Mouse (Mus musculus): ENCODE measurements at regions not wholly inside any gene's neighbourhood (a gene's known extent, or its start where the extent isn't known, plus 50 kb on each side); places are given as distances from the start of the nearest gene placed in this dataset.

DNA sequence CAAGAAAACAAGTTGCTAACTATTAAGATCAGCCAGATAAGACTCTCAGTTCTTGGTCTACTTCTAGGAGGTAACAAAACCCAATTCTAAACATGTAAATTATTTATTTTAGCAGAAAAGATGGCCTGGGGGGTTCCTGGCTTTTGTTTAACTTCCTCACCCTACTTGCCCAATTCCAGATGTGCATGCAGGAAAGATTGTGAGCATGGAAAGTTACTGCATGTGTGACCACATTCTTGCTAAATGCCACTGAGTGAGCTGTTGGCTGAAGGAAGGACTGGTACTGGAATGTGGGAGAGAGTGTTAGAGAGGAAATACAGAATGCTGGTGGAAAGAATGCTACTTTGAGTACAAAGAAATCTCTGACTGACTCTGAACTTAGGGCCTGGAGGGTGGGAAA lies 72.1 kb upstream of the Vgll3 start:
- no peaks in the 10 kb centered on the region for H3K36me3 ChIP-seq (ENCODE audit: control insufficient read depth, insufficient read depth, low read length, poor library complexity, severe bottlenecking)
- no peak overlapping the region for H3K4me3 ChIP-seq (ENCODE audit: low read depth, low read length)
- no peak overlapping the region for H3K27ac ChIP-seq (ENCODE audit: insufficient read depth, low read length)
- 0 out of 2 replicates have a peak, but pooled peaks cover 3% of the 10 kb centered on the region for H3K9me3 ChIP-seq (replicated peaks; ENCODE audit: control insufficient read depth, insufficient read depth, low read length, poor library complexity, severe bottlenecking)
- no peaks in the 10 kb centered on the region for H3K27me3 ChIP-seq (ENCODE audit: control insufficient read depth, insufficient read depth, low read length, poor library complexity, severe bottlenecking)
- no peak overlapping the region for H3K9ac ChIP-seq (ENCODE audit: low read depth, poor library complexity, severe bottlenecking)
- H3K4me1 ChIP-seq (ENCODE audit: control insufficient read depth, insufficient read depth, low read length): no peaks in the 10 kb centered on the region
- TF ChIP-seq POLR2A (IDR thresholded peaks at IDR 0.05; ENCODE audit: insufficient read depth, low read length) (no peak), EP300 (IDR thresholded peaks at IDR 0.05; ENCODE audit: insufficient read depth, low read depth, low read length) (no peak), CTCF (IDR thresholded peaks at IDR 0.05; ENCODE audit: low read depth, low read length) (no peak)

DNA sequence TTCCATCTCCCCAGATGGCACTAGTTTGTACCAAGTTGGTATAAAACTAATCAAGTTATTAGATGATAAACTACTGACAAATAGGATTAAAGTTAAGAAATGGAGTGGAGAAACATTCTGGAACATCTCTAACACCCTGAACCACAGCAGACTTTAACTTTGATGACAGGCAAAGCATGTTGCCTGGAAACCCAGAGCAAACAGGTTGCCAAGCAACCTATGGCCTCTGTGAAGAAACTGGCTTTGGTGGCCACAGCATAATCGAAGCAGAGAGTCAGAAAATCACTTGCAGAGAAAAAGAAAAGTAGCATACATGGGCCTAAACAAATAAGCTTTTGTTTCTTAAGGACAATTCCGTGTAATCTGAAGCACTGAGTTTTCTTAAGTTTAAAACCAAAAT lies 59.4 kb upstream of the Vgll3 start:
- Histone ChIP-seq H3K27ac (ENCODE audit: insufficient read depth, low read length) (no peak overlapping the region), H3K27me3 (ENCODE audit: control insufficient read depth, insufficient read depth, low read length, poor library complexity, severe bottlenecking) (no peaks in the 10 kb centered on the region), H3K4me1 (ENCODE audit: control insufficient read depth, insufficient read depth, low read length) (no peaks in the 10 kb centered on the region), H3K4me3 (ENCODE audit: low read depth, low read length) (no peak overlapping the region), H3K36me3 (ENCODE audit: control insufficient read depth, insufficient read depth, low read length, poor library complexity, severe bottlenecking) (no peaks in the 10 kb centered on the region), H3K9me3 (replicated peaks; ENCODE audit: control insufficient read depth, insufficient read depth, low read length, poor library complexity, severe bottlenecking) (no peaks in the 10 kb centered on the region), H3K9ac (ENCODE audit: low read depth, poor library complexity, severe bottlenecking) (no peak overlapping the region)
- TF ChIP-seq EP300 (IDR thresholded peaks at IDR 0.05; ENCODE audit: insufficient read depth, low read depth, low read length): no peak
- TF ChIP-seq CTCF (IDR thresholded peaks at IDR 0.05; ENCODE audit: low read depth, low read length): no peak
- TF ChIP-seq POLR2A (IDR thresholded peaks at IDR 0.05; ENCODE audit: insufficient read depth, low read length): no peak

Measured in ES-Bruce4 (cell line).